Mouse (Mus musculus) liver, adult 2 months (tissue): Measurements from ENCODE around the gene Mcfd2.

Experiments
- CTCF ChIP-seq: fragments of 200-500 bp; IDR thresholded peaks from 2 replicates; pipeline ENCODE4 v1.5.1; 2011; ENCODE audit warnings: low read depth, low read length, control low read depth
- POLR2A ChIP-seq: fragments of 200-500 bp; IDR thresholded peaks from 2 replicates; pipeline ENCODE4 v1.6.1; 2011; ENCODE audit warnings: low read length, control low read depth; ENCODE audit not compliant: insufficient read depth; ENCODE audit errors: extremely low read depth

DNA sequence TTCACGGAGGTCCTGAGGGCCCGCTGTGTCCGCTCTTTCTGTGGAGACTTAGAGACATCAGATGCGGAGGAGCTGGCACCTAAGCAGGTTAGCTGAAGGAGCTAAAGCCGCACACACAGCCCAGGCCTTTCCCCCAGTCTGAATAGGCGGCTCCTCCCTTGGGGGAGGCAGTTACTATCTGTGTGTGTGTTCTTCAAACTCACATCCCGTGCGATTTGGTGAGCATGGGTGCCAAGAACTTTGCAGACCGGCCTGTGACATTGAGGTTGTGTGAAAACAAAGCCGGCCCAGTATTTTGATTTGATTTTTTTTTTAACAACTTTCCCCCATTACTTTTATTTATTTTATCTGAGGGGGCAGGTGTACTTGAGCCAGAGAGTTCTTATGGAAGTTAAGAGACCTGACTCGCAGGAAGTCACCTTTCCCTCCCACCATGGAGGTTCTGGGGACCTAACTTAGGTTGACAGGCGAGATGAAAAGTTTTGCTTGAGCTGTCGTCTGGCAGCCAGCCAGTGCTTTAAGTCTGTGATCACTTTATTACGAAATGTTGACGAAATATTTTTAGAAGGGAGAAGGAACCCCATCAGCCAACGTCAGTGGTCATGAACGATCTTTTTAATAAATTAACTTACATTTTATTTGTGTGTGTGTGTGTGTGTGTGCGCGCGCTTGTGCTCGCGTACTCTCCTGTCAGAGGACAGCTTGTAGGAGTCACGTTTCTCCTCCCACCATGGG, 20.2 kb upstream of the Mcfd2 start:
- TF ChIP-seq POLR2A (no peak), CTCF (no peak)
